21 mouse cellular contexts compared by ENCODE assay signal in genomic region chr3:87913891-87914290, GRCm38 (mm10). TPM values are rescaled to one million over a fixed set of nuclear protein-coding genes. Genes with fewer than 3 reads are reported as not detected.
DNase-seq lines count a peak whose midpoint lies in the region; ATAC-seq and TF ChIP-seq lines count a peak whose summit lies in the region.
"Had no signal": no experiment of that assay in that cellular context is flagged by ENCODE, and none has a peak within 500 bp of the region (broad histone marks: within the 10 kb centered on the region; RNA-seq: fewer than 3 reads in every experiment).

No protein-coding gene starts in this region.

- 70% methylated on average over 10 of the region's 10 CpGs for WGBS in liver, postnatal 0 days (ENCODE audit: insufficient replicate concordance)
- WGBS in liver, embryonic 15.5 days (ENCODE audit: insufficient replicate concordance), result 52% methylated on average over 10 of the region's 10 CpGs

- no peak for TF ChIP-seq EP300 in liver, postnatal 0 days (IDR thresholded peaks at IDR 0.05; ENCODE audit: low read depth)

- H3K9me3 ChIP-seq in erythroblast, embryonic 14.5 days (ENCODE audit: control insufficient read depth, low read length), result no peaks in the 10 kb centered on the region
- no peaks in the 10 kb centered on the region for H3K9me3 ChIP-seq in liver, postnatal 0 days (ENCODE audit: low read length)
- no peaks in the 10 kb centered on the region for H3K9me3 ChIP-seq in G1E (replicated peaks)
- H3K9me3 ChIP-seq in liver, embryonic 15.5 days (replicated peaks), result no peaks in the 10 kb centered on the region
- H3K9me3 ChIP-seq: embryonic facial prominence, embryonic 15.5 days; forebrain, embryonic 12.5 days; heart, embryonic 15.5 days; hindbrain, embryonic 13.5 days; intestine, embryonic 15.5 days had no signal

- H3K9ac ChIP-seq in liver, postnatal 0 days (replicated peaks), result no peak overlapping the region
- H3K9ac ChIP-seq in liver, embryonic 15.5 days, result peak overlapping the region; percentile 23; the same call in 1 of the 2 replicates
- H3K9ac ChIP-seq: embryonic facial prominence, embryonic 15.5 days; forebrain, embryonic 12.5 days; heart, embryonic 15.5 days; hindbrain, embryonic 13.5 days; intestine, embryonic 15.5 days had no signal

- H3K27me3 ChIP-seq in erythroblast, embryonic 14.5 days (ENCODE audit: control insufficient read depth), result no peaks in the 10 kb centered on the region
- no peaks in the 10 kb centered on the region for H3K27me3 ChIP-seq in liver, postnatal 0 days (ENCODE audit: insufficient read depth, low read length)
- no peaks in the 10 kb centered on the region for H3K27me3 ChIP-seq in G1E (ENCODE audit: insufficient read depth, low read length)
- no peaks in the 10 kb centered on the region for H3K27me3 ChIP-seq in liver, embryonic 15.5 days
- H3K27me3 ChIP-seq: CH12.LX; embryonic facial prominence, embryonic 15.5 days; forebrain, embryonic 12.5 days; heart, embryonic 15.5 days; hindbrain, embryonic 13.5 days; intestine, embryonic 15.5 days had no signal

- no peak overlapping the region for H3K4me2 ChIP-seq in liver, postnatal 0 days (ENCODE audit: low read depth, low read length)
- H3K4me2 ChIP-seq in liver, embryonic 15.5 days, result peak overlapping the region; percentile 32
- H3K4me2 ChIP-seq: embryonic facial prominence, embryonic 15.5 days; forebrain, embryonic 12.5 days; heart, embryonic 15.5 days; hindbrain, embryonic 13.5 days; intestine, embryonic 15.5 days had no signal

- no peak overlapping the region for H3K27ac ChIP-seq in liver, postnatal 0 days (ENCODE audit: low read depth)
- H3K27ac ChIP-seq in liver, embryonic 15.5 days (replicated peaks), result peak overlapping the region; percentile 53
- H3K27ac ChIP-seq: embryonic facial prominence, embryonic 15.5 days; forebrain, embryonic 12.5 days; heart, embryonic 15.5 days; hindbrain, embryonic 13.5 days; hindbrain, postnatal 0 days; intestine, embryonic 15.5 days had no signal

- ATAC-seq in erythroblast, adult 5-6 weeks (replicated peaks; ENCODE audit: low FRiP score, poor library complexity, severe bottlenecking), result no peak; the same call in 1 of the 2 replicates
- ATAC-seq in liver, postnatal 0 days, result no peak
- ATAC-seq in G1E (ENCODE audit: extremely low read depth, insufficient number of reproducible peaks, low FRiP score, poor library complexity, severe bottlenecking), result no peak
- no peak; the same call in 1 of the 2 replicates for ATAC-seq in liver, embryonic 15.5 days (ENCODE audit: insufficient read depth)
- ATAC-seq: forebrain, embryonic 16.5 days; hindbrain, postnatal 0 days; intestine, embryonic 15.5 days had no signal

- TF ChIP-seq CTCF in liver, postnatal 0 days (IDR thresholded peaks at IDR 0.05; ENCODE audit: low read depth), result no peak
- no peak for TF ChIP-seq CTCF in G1E (IDR thresholded peaks at IDR 0.05; ENCODE audit: low read depth, low read length)

- peaks cover 89% of the 10 kb centered on the region for H3K36me3 ChIP-seq in erythroblast, embryonic 14.5 days (ENCODE audit: control insufficient read depth)
- H3K36me3 ChIP-seq in liver, postnatal 0 days (replicated peaks; ENCODE audit: insufficient read depth, low read length), result peaks cover 44% of the 10 kb centered on the region
- H3K36me3 ChIP-seq in G1E (replicated peaks), result peaks cover 96% of the 10 kb centered on the region
- H3K36me3 ChIP-seq in liver, embryonic 15.5 days (replicated peaks), result peaks cover 67% of the 10 kb centered on the region

- DNase-seq in liver (peak; percentile 46), G1E (ENCODE audit: low spot score) (no peak)
- DNase-seq in liver, postnatal 0 days, result no peak
- no peak for DNase-seq in kidney, adult 18-20 months
- DNase-seq: adrenal gland, postnatal 10 days; cerebellum, adult 11 months; cerebellum, postnatal 14 days; embryo, embryonic 11 days; gastrocnemius, postnatal 14 days; heart, postnatal 14 days had no signal

- H3K4me3 ChIP-seq in erythroblast, embryonic 14.5 days (replicated peaks), result peak overlapping the region; percentile 31
- H3K4me3 ChIP-seq in liver, postnatal 0 days (ENCODE audit: low read depth, low read length), result no peak overlapping the region
- peak overlapping the region; percentile 36; the same call in 1 of the 2 replicates for H3K4me3 ChIP-seq in G1E (ENCODE audit: low read depth, low read length)
- no peak overlapping the region for H3K4me3 ChIP-seq in liver, embryonic 15.5 days (replicated peaks)
- H3K4me3 ChIP-seq: embryonic facial prominence, embryonic 15.5 days; forebrain, embryonic 12.5 days; heart, embryonic 15.5 days; hindbrain, embryonic 13.5 days; intestine, embryonic 15.5 days had no signal

- H3K4me1 ChIP-seq in erythroblast, embryonic 14.5 days (ENCODE audit: control insufficient read depth), result peaks cover 66% of the 10 kb centered on the region
- peaks cover 37% of the 10 kb centered on the region for H3K4me1 ChIP-seq in liver, postnatal 0 days (ENCODE audit: insufficient read depth)
- peaks cover 82% of the 10 kb centered on the region for H3K4me1 ChIP-seq in G1E (ENCODE audit: insufficient read depth, low read depth, low read length)
- peaks cover 69% of the 10 kb centered on the region for H3K4me1 ChIP-seq in liver, embryonic 15.5 days (replicated peaks)

RNA-seq across cellular contexts. Expression of gene Mrpl24, which starts 5.4 kb away (rescaled TPM):
- polyA plus RNA-seq in erythroblast, embryonic 14.5 days (2012), result 0.97 and 1.1 TPM in 2 replicates
- total RNA-seq in erythroblast, adult 5-6 weeks (2015; ENCODE audit: low replicate concordance), result 24.0 and 39.1 TPM in 2 replicates
- 16.0 and 23.0 TPM in 2 replicates for total RNA-seq in erythroblast, adult 5-6 weeks (2017; ENCODE audit: low replicate concordance)
- 50.3 and 54.1 TPM in 2 replicates for polyA plus RNA-seq in liver, postnatal 0 days (2015; fragmentation: Nextera tagmentation; extraction: Ambion mirVana)
- total RNA-seq in G1E (2014; fragmentation: Nextera tagmentation), result 289 and 317 TPM in 2 replicates
- 183 and 204 TPM in 2 replicates for total RNA-seq in G1E (2017)
- polyA plus RNA-seq in G1E (2012), result 21.2 and 24.9 TPM in 2 replicates
- 30.7 and 33.5 TPM in 2 replicates for polyA plus RNA-seq in liver, embryonic 15.5 days (2015; fragmentation: Nextera tagmentation; extraction: Ambion mirVana)

RNA-seq across cellular contexts. Expression of gene Hdgf, which starts 7.8 kb away (rescaled TPM):
- 86.9 and 109 TPM in 2 replicates for polyA plus RNA-seq in erythroblast, embryonic 14.5 days (2012)
- 99.5 and 116 TPM in 2 replicates for total RNA-seq in erythroblast, adult 5-6 weeks (2015; ENCODE audit: low replicate concordance)
- total RNA-seq in erythroblast, adult 5-6 weeks (2017; ENCODE audit: low replicate concordance), result 131 and 168 TPM in 2 replicates
- polyA plus RNA-seq in liver, postnatal 0 days (2015; fragmentation: Nextera tagmentation; extraction: Ambion mirVana), result 116 and 123 TPM in 2 replicates
- total RNA-seq in G1E (2014; fragmentation: Nextera tagmentation) (722 and 799 TPM in 2 replicates), G1E (2017) (506 and 578 TPM in 2 replicates)
- 1,810 and 2,017 TPM in 2 replicates for polyA plus RNA-seq in G1E (2012)
- polyA plus RNA-seq in liver, embryonic 15.5 days (2015; fragmentation: Nextera tagmentation; extraction: Ambion mirVana), result 213 and 216 TPM in 2 replicates

RNA-seq across cellular contexts. Expression of gene Isg20l2, which starts 16.2 kb away (rescaled TPM):
- 0.25 and 0.26 TPM in 2 replicates for polyA plus RNA-seq in erythroblast, embryonic 14.5 days (2012)
- 8.6 and 10.7 TPM in 2 replicates for total RNA-seq in erythroblast, adult 5-6 weeks (2015; ENCODE audit: low replicate concordance)
- 5.6 and 11.6 TPM in 2 replicates for total RNA-seq in erythroblast, adult 5-6 weeks (2017; ENCODE audit: low replicate concordance)
- 12.3 and 13.2 TPM in 2 replicates for polyA plus RNA-seq in liver, postnatal 0 days (2015; fragmentation: Nextera tagmentation; extraction: Ambion mirVana)
- total RNA-seq in G1E (2014; fragmentation: Nextera tagmentation) (67.3 and 70.8 TPM in 2 replicates), G1E (2017) (54.1 and 54.9 TPM in 2 replicates)
- polyA plus RNA-seq in G1E (2012), result 15.8 and 18.3 TPM in 2 replicates
- 21.0 and 22.9 TPM in 2 replicates for polyA plus RNA-seq in liver, embryonic 15.5 days (2015; fragmentation: Nextera tagmentation; extraction: Ambion mirVana)

RNA-seq across cellular contexts. Expression of gene Rrnad1, which starts 16.6 kb away (rescaled TPM):
- polyA plus RNA-seq in erythroblast, embryonic 14.5 days (2012), result 1.3 TPM in 2 replicates
- total RNA-seq in erythroblast, adult 5-6 weeks (2015; ENCODE audit: low replicate concordance), result 0.58 and 1.7 TPM in 2 replicates
- 2.4 and 3.2 TPM in 2 replicates for total RNA-seq in erythroblast, adult 5-6 weeks (2017; ENCODE audit: low replicate concordance)
- polyA plus RNA-seq in liver, postnatal 0 days (2015; fragmentation: Nextera tagmentation; extraction: Ambion mirVana), result 4.3 TPM in 2 replicates
- 14.9 and 20.4 TPM in 2 replicates for total RNA-seq in G1E (2014; fragmentation: Nextera tagmentation)
- total RNA-seq in G1E (2017), result 19.2 and 24.8 TPM in 2 replicates
- 28.7 and 38.2 TPM in 2 replicates for polyA plus RNA-seq in G1E (2012)
- polyA plus RNA-seq in liver, embryonic 15.5 days (2015; fragmentation: Nextera tagmentation; extraction: Ambion mirVana), result 5.6 and 6.3 TPM in 2 replicates

RNA-seq across cellular contexts. Expression of gene Prcc, which starts 28.5 kb away (rescaled TPM):
- polyA plus RNA-seq in erythroblast, embryonic 14.5 days (2012), result 11.4 and 11.7 TPM in 2 replicates
- 13.2 and 14.8 TPM in 2 replicates for total RNA-seq in erythroblast, adult 5-6 weeks (2015; ENCODE audit: low replicate concordance)
- 17.4 and 17.8 TPM in 2 replicates for total RNA-seq in erythroblast, adult 5-6 weeks (2017; ENCODE audit: low replicate concordance)
- 4.4 and 4.5 TPM in 2 replicates for polyA plus RNA-seq in liver, postnatal 0 days (2015; fragmentation: Nextera tagmentation; extraction: Ambion mirVana)
- total RNA-seq in G1E (2014; fragmentation: Nextera tagmentation) (41.3 and 44.7 TPM in 2 replicates), G1E (2017) (28.5 and 32.3 TPM in 2 replicates)
- polyA plus RNA-seq in G1E (2012), result 75.9 and 99.7 TPM in 2 replicates
- polyA plus RNA-seq in liver, embryonic 15.5 days (2015; fragmentation: Nextera tagmentation; extraction: Ambion mirVana), result 6.5 TPM in 2 replicates

Comparison
In these comparisons a context has a peak if more than half of its experiments do, and no peak if none do; other contexts are left out.
1. H3K4me3 ChIP-seq: peak in erythroblast, embryonic 14.5 days (single experiment) and G1E (single experiment); none in liver, postnatal 0 days (single experiment) and liver, embryonic 15.5 days (single experiment).
2. RNA of gene Mrpl24, which starts 5.4 kb away (polyA plus RNA-seq): 50.3 to 54.1 TPM in liver, postnatal 0 days, 30.7 to 33.5 TPM in liver, embryonic 15.5 days and 21.2 to 24.9 TPM in G1E; 0.97 to 1.1 TPM in erythroblast, embryonic 14.5 days; every median in the first group is over 10 times any median in the second.
3. RNA of gene Isg20l2, which starts 16.2 kb away (polyA plus RNA-seq): 21.0 to 22.9 TPM in liver, embryonic 15.5 days, 15.8 to 18.3 TPM in G1E and 12.3 to 13.2 TPM in liver, postnatal 0 days; 0.25 to 0.26 TPM in erythroblast, embryonic 14.5 days; every median in the first group is over 10 times any median in the second.